Mouse (Mus musculus): ENCODE data around the gene Adgb.
A peak's percentile ranks its signal among the peaks of the same experiment; 100 is the strongest.

Gene Adgb

DNA sequence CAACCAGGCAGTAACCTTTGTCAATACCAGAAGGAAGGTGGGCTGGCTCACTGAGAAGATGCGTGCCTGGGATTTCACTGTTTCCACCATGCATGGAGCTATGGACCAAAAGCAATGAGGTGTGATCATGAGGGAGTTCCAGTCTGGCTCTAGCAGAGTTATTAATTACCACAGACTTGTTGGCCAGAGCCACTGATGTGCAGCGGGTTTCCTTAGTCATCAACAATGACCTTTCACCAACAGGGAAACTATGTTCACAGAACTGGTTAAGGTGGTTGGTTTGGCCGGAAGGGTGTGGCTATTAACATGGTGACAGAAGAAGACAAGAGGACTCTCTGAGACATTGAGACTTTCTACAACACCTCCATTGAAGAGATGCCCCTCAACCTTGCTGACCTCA is 128.2 kb downstream of the Adgb start:
- DNase-seq, result no peak

DNA sequence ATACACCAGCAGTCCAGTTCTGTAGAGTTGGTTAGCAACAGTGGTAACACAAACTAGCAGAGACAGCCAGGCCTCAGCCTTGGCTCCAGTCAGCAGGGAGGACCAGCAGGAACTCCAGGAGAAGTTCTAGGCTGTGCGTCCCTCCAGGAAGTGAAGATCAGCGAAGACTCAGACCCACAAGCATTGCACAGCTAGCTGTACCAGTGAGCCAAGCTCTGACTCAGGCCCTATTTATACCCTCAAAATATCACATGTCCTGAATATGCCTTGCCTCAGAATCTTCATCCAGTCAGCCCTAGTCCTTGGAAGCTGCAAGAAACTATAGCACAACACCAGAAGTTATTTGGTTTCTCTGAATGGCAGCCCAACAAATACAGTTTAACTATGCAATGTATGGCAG is 146.6 kb downstream of the Adgb start:
- DNase-seq, result no peak

- DNase-seq, result no peak
Measured at GRCm38 (mm10) chr10:10322961-10323360, 149.2 kb downstream of the Adgb start.

GRCm38 (mm10) chr10:10321119-10321781 is 150.9 kb downstream of the Adgb start:
- peak; percentile 84 for DNase-seq

DNA sequence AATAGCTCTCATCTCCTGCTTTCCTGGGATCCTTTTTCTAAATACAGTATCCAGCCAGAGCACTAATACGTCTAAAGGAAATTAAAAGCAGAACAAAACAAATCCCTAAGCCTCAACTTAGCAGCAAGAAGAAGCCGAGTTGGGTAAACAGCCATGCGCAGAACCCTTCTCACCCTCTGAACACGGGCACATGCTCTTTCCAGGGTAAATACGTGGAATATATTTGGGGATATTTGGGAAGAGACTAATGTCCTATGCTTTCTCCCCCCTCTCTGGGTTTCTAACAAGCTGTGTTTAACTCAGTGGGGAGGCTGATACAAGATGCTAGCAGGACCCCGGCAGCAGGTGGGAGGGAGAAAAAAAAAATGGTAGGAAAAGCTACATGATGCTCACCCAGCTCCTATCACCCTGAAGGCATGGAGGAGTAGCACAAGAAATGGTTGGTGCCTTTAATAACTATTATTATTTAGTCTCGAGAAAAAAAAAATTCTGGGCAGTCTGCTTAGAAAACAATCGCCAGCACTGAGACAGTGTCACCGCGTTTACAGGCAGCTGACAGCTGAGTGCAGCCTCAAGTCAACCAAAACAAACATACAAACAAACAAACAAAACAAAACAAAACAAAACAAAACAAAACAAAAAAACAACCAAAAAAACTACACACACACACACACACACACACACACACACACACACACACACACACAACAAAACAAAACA is 151.6 kb downstream of the Adgb start:
- DNase-seq, result peak; percentile 10

DNA sequence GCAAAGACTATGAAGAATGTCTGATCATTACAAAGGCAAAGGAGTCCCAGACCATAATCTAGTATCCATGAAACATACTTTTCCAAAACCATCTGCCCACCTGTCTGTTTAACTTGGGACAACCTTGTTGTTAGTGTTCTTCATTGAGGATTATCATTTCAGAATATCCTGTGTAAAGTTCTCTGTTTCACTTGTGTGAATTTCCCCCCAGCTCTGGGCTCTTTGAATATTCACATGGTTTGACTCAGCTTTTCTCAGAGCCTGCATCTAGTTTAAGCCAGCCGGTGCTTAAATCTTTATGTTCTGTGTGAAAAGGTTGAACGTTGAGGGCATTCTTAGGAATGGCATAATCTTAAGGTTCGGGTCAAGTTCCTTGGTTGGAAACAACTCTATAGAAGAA is 154.0 kb downstream of the Adgb start:
- no peak for DNase-seq

GRCm38 (mm10) chr10:10315631-10316030 is 156.5 kb downstream of the Adgb start:
- DNase-seq, result no peak

DNA sequence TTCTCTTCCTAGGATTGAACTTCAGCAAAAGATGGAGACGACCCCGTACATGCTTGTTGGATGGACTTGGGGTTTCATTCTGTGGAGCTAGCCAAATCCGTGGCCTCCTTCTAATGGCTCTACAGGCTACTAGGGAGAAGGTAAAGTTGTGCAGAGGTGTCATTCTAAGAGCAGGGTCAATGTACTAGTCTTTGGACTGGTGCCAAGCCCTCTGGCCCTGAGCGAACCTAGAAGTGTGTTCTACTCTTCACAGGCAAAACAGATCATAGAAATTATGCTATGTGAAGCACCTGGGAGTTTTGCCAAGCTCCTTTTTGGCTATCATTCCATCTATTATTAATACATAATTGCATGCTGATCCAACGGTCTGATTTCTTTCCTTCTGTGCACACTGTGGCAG is 157.6 kb downstream of the Adgb start:
- no peak for DNase-seq

GRCm38 (mm10) chr10:10309877-10310426 is 162.2 kb downstream of the Adgb start:
- no peak for DNase-seq

GRCm38 (mm10) chr10:10309056-10309455 is 163.1 kb downstream of the Adgb start:
- DNase-seq, result no peak

DNA sequence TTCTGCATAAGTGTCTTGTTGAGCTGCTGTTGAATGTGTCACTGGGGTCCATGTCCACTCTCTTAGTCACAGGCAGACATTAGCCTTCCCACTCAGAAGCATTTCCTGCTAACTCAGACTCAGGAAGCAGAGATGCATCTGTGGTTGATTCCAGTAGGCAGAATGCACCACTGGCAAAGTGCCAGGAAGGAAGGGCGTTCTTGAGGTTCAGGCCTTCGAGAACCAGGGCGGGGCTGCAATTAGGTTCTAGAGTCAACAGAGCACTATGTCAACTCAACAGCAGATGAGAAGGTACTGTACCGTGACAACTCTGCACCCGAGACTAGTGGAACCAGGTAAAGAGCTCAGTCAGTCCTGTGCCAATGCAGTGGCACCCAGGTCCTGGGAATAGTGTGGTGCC is 164.7 kb downstream of the Adgb start:
- DNase-seq, result no peak

GRCm38 (mm10) chr10:10304370-10304769 is 167.8 kb downstream of the Adgb start:
- DNase-seq, result no peak

GRCm38 (mm10) chr10:10301692-10302091 is 170.4 kb downstream of the Adgb start:
- no peak for DNase-seq

DNA sequence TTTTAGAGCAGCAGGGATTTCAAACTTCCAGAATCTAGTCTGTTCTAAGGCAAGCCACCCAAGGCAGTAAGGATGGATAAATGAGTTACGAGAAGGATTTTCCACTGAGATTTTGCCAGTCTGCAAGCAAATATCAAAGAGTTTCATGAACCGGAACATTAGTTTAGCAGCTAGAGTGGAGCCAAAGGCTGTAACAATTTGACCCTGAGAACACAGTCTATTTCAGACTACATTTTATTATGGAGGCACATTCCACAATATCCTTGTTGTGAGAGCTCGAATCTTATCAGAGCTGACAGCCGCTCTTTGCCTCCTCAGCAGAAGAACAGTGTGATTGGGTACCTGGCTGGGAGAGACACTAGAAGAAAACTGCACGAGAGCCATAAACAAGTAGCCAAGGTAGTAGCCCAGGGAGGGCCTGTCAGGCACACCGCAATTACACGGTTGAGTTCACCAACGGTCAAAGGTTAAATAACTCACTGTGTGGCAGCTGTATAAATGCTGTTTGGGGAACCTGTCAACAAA is 171.1 kb downstream of the Adgb start:
- no peak for DNase-seq

DNA sequence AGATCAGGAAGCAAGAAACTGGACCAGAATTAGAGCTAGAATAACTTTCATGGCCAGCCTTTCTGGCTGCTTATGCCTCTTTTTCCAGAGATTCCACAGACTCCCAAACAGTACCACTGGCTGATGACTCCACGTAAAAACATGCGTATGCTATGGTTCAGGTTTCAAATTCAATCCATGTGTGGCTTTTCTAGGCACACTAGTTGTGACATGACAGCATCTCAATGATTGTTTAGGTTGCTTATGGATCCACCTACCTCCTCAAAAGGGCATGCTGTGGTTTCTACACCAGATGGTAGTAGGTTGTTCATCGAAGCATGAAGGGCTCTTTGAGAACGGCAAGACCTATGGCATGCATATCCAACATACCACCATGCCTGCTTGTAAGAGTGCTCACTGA is 172.1 kb downstream of the Adgb start:
- no peak for DNase-seq

DNA sequence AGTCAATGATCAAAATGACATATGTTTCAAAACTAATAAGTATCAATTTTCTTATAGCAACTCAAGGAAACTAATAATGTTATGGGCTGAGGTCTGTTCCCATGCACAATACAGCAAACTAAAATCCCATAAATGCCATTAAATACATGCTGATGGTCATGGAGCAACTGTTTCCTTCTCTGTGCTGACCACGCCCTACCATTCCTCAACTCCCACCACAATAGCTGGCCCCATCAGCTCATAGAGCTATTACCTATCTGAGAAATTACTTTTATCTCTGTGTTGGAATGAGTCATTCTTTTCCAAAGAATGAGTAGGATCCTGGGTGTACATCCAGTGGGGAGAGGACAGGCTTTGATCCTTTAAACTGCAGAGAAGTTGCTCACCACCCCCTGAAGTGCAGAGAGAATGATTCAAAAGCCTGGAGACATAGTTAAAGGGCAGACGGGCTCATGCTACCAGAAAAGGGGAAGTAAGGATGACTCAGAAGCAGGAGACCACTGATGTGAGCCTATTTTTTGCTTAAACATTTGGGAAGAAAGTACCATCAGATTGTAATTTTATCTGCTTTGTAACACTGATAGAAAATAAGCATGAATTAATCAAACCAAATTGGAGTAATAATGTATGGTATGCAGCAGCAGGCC is 184.8 kb downstream of the Adgb start:
- no peak for DNase-seq
